Comparison of ENCODE assay signal across 22 mouse cellular contexts in genomic region chrX:99355128-99355527, GRCm38 (mm10).
"Had no signal": no experiment of that assay in that cellular context is flagged by ENCODE, and none has a peak within 500 bp of the region (broad histone marks: within the 10 kb centered on the region; RNA-seq: fewer than 3 reads in every experiment).

No protein-coding gene starts in this region.

- ATAC-seq: intestine, postnatal 0 days; liver, postnatal 0 days; lung, postnatal 0 days; midbrain, embryonic 15.5 days had no signal

- H3K9ac ChIP-seq: limb, embryonic 12.5 days; limb, embryonic 15.5 days; liver, embryonic 14.5 days; liver, postnatal 0 days; lung, embryonic 14.5 days; midbrain, embryonic 12.5 days; midbrain, embryonic 15.5 days; stomach, embryonic 15.5 days had no signal

- H3K9me3 ChIP-seq: limb, embryonic 12.5 days; limb, embryonic 15.5 days; megakaryocyte, embryonic 14.5 days; midbrain, embryonic 12.5 days; midbrain, embryonic 15.5 days; stomach, embryonic 15.5 days had no signal

- H3K4me3 ChIP-seq: layer of hippocampus, adult 2 months; limb, embryonic 12.5 days; limb, embryonic 15.5 days; midbrain, embryonic 12.5 days; midbrain, embryonic 15.5 days; stomach, embryonic 15.5 days had no signal

- H3K4me1 ChIP-seq: stomach, embryonic 15.5 days had no signal

- H3K36me3 ChIP-seq: limb, embryonic 12.5 days; limb, embryonic 15.5 days; midbrain, embryonic 12.5 days; midbrain, embryonic 15.5 days; stomach, embryonic 15.5 days had no signal

- DNase-seq: kidney, adult 2 months; kidney, postnatal 25 days; layer of hippocampus, adult 9-11 months; liver, postnatal 0 days; lung, embryonic 14.5 days; right cerebral cortex, postnatal 25 days; spleen, adult 18-20 months; thymus, adult 2 months; thymus, postnatal 25 days had no signal

- H3K4me2 ChIP-seq: limb, embryonic 12.5 days; limb, embryonic 15.5 days; liver, embryonic 11.5 days; lung, embryonic 14.5 days; midbrain, embryonic 12.5 days; midbrain, embryonic 15.5 days; stomach, embryonic 15.5 days had no signal

- H3K27ac ChIP-seq: kidney, postnatal 0 days; layer of hippocampus, adult 2 months; limb, embryonic 12.5 days; limb, embryonic 15.5 days; liver, embryonic 14.5 days; macrophage; midbrain, embryonic 12.5 days; midbrain, embryonic 15.5 days; stomach, embryonic 15.5 days had no signal
